Mouse (Mus musculus) hematopoietic stem cell, adult 5-6 weeks (primary cell): ENCODE results near the gene Serpina1d. TPM values are rescaled to one million over a fixed set of nuclear protein-coding genes. Genes with fewer than 3 reads are reported as not detected.
"Not testable (repeated sequence)": the region's sequence is repeated elsewhere in the genome, so short reads cannot be mapped to it uniquely, and the experiment has no call there.

Experiments
- ATAC-seq, 2 experiments: fragments of 125-278 bp in 1 of 2; replicated peaks in 1 of 2; 2 replicates each; pipeline ENCODE4 v1.8.0; 2016 to 2017; ENCODE audit warnings: inconsistent platforms in 2 of 2, mild to moderate bottlenecking in 2 of 2, moderate number of reproducible peaks in 2 of 2, low read depth in 1 of 2, moderate TSS enrichment in 1 of 2; ENCODE audit not compliant: low FRiP score in 2 of 2, poor library complexity in 2 of 2, severe bottlenecking in 2 of 2, insufficient read depth in 1 of 2, low TSS enrichment in 1 of 2
- total RNA-seq: library from RNA; stranded (forward); fragments of 172-1452, 232-1000 nt; gene quantifications from 2 replicates; pipeline ENCODE4 v1.2.3, GENCODE M21; 2017

The Serpina1d gene
- not detected in 2 replicates for total RNA-seq

DNA sequence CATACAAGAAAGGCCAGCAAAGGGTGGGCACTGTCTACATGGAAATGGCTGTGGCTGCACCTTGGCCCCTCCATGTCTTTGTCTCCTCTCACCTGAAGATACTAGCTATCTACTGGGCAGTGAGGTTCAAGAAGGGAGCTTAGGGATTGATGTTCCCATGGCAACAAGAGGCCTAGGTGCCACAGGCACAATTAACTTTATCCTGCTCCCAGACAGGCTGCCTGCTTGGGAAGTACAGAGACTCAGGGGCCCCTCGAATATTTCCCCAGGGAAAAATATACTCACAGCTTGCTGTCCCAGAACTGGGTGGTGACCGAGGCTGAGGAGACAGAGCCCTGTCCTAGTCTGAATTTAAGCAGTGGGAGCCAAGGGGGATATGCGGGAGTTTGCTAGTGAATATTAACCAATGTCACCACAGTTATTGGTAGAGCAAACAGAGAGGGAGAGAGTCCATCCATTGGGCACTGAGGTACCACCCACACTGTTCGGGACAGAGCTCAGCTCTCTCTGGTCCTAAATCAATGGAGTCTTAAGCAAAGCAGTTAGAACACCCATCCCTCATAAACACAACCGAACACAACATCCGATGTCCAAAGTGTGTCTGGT lies at the start of gene Serpina1d:
Gene Serpina1d (minus strand): TSS at position 347 of the 606 bp plus-strand sequence.
- ATAC-seq = not testable (repeated sequence)

DNA sequence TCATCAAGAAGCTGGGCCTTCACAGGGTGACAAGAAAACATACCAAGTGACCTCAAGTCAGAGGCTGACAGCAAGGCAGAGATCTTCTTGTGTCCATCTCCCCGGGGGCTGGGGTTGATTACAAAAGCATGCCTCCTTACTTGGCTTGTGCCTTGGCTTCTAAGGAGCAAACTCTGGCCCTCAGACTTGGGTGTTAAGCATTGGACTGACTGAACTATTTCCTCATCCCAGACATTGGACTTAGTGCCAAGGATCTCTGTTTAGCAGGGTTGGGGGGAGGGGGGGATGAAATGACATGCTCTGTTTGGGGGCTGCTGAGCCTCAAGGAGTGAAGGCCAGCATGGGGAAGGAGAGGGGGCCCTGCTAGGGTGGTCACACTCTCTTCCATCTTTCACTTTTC lies 2.8 kb downstream of the Serpina1d start:
- not testable (repeated sequence) for ATAC-seq

DNA sequence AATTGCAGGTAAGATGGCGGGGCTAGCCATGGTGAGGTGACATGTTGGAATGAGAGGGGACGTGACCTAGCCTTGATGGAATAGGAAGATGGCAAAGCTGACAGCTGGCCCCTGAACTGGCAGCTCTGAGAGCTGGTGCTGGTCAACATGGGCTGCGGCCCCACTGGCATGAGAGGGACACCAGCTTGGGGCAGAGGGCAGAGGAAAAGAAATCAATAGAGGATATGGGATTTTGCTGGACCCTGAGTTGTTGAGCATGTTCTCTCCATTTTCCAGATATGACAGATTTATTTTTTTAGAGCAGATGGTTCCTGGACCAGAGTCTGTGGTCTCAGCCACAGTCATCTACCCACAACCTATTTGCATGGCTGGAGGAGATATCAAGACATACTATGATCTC lies 10.3 kb downstream of the Serpina1d start:
- ATAC-seq = not testable (repeated sequence)

DNA sequence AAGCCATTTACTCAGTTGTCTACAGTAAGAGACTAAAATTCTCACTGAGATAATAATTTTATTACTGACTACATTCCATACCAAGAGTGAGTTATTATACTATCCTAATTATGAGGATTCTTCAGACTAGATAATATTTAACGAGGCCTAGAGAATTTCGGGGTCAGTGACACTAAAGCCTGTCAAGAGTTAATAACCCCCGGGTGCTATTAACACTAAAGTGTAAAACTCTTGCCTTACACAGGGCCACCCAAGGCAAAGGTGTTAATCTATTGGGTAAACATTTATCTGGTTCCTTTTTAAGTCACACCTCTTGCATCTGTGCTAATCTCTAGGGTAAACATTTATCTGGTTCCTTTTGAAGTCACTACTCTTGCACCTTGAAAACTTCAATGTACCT lies 13.1 kb downstream of the Serpina1d start:
- ATAC-seq = not testable (repeated sequence)

DNA sequence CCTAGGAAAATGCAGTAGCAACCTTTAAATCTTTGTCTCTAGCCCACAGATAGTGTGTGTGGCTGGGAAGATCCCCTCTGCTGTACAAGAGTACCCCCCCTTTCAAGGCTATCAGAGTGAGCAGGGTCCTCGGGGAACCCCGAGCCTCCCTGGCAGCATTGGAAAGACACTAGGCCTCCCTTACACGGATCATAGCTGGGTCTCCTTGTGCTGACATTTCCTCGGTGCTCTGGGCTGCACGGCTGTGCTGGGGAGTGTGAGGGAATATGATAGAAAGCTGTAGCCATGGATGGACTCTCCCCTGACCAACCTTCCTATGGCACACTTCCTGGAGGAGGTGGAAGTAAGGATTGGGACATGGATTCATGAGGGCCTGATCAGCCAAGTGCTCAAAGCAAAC lies 27.4 kb downstream of the Serpina1d start:
- ATAC-seq = not testable (repeated sequence)

DNA sequence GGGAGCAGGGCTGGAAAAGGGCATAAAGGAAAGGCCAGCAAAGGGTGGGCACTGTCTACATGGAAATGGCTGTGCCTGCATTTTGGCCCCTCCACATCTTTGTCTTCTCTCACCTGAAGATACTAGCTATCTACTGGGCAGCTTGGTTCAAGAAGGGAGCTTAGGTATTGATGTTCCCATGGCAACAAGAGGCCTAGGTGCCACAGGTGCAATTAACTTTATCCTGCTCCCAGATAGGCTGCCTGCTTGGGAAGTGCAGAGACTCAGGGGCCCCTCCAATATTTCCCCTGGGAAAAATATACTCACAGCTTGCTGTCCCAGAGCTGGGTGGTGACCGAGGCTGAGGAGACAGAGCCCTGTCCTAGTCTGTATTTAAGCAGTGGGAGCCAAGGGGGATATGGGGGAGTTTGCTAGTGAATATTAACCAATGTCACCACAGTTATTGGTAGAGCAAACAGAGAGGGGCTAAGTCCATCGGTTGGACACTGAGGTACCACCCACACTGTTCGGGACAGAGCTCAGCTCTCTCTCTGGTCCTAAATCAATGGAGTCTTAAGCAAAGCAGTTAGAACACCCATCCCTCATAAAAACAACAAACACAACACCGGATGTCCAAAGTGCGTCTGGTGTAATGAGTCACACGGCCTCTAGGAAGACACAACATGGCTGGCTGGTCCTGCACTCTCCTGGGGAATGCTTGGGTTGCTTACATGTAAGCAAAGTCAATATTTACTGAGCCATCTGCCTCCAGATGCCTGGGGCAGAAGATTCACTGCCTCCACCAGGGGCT lies 35.4 kb downstream of the Serpina1d start:
- not testable (repeated sequence) for ATAC-seq

DNA sequence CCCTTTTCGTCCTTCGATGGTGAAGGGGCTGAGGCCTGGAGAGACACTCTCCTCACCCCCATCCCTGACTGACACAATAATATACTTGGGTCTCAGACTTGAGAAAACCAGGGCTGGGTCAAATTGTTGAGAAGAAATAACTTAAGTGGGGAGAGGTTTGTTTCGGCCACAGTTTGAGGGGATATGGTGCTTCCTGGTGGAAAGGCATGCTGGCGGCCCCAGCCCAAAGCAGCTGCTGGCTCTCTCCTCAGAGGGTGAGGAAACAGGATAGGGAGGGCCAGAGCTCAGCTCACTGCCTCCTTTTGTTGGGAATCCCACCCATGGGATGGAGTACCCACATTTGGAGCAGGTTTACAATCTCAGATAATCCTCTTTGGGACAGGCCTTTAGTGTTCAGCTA lies 37.8 kb downstream of the Serpina1d start:
- ATAC-seq = not testable (repeated sequence)

DNA sequence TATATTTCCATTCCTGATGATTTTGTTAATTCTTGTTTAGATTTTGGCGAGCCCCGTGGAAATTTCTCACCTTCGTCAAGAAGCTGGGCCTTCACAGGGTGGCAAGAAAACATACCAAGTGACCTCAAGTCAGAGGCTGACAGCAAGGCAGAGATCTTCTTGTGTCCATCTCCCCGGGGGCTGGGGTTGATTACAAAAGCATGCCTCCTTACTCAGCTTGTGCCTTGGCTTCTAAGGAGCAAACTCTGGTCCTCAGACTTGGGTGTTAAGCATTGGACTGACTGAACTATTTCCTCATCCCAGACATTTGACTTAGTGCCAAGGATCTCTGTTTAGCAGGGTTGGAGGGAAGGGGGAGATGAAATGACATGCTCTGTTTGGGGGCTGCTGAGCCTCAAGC lies 38.3 kb downstream of the Serpina1d start:
- not testable (repeated sequence) for ATAC-seq

Other genes with a start within 250 kb of the Serpina1d start
- 0.13 and 0.45 TPM in 2 replicates for gene Ppp4r4, start 241.3 kb downstream of the Serpina1d start, total RNA-seq
- gene Serpina10, start 142.1 kb downstream of the Serpina1d start, total RNA-seq = not detected in 2 replicates
- gene Serpina6, start 116.4 kb downstream of the Serpina1d start, total RNA-seq = not detected in 2 replicates
- gene Serpina16, start 97.5 kb downstream of the Serpina1d start, total RNA-seq = not detected in 2 replicates
- gene Serpina1f, start 78.1 kb downstream of the Serpina1d start, total RNA-seq = not detected in 2 replicates
- gene Serpina1b, start 56.8 kb upstream of the Serpina1d start, total RNA-seq = not detected in 2 replicates
- gene Serpina1a, start 90.0 kb upstream of the Serpina1d start, total RNA-seq = not detected in 2 replicates
- gene Serpina1c, start 131.3 kb upstream of the Serpina1d start, total RNA-seq = not detected in 2 replicates
- not detected in 2 replicates for gene Serpina1e, start 185.4 kb upstream of the Serpina1d start, total RNA-seq
- 1.1 TPM in 1 of 2 replicates, not detected in the other for gene Serpina11, start 216.4 kb upstream of the Serpina1d start, total RNA-seq
- gene Serpina9, start 240.2 kb upstream of the Serpina1d start, total RNA-seq = not detected in 2 replicates